Mouse (Mus musculus): ENCODE measurements around the gene Ccdc81.

- TF ChIP-seq CTCF (IDR thresholded peaks at IDR 0.05 in 2 of 3, conservative IDR thresholded peaks at IDR 0.05 in 1 of 3; ENCODE audit: control insufficient read depth in 1 of 3, insufficient read depth in 1 of 3, low read depth in 2 of 3, low read length in 3 of 3, poor library complexity in 1 of 3, severe bottlenecking in 1 of 3) (no peak), CHD2 (IDR thresholded peaks at IDR 0.05; ENCODE audit: low read length) (no peak), POLR2A (IDR thresholded peaks at IDR 0.05; ENCODE audit: control insufficient read depth in 1 of 2, insufficient read depth in 1 of 2, low read depth in 1 of 2, low read length in 2 of 2, poor library complexity in 1 of 2) (no peak), EP300 (IDR thresholded peaks at IDR 0.05; ENCODE audit: low read depth in 1 of 2, low read length in 2 of 2) (no peak), ZC3H11A (IDR thresholded peaks at IDR 0.05; ENCODE audit: low read depth, low read length) (no peak), GATA1 (IDR thresholded peaks at IDR 0.05; ENCODE audit: low read depth, low read length) (no peak), TCF12 (IDR thresholded peaks at IDR 0.05; ENCODE audit: low read depth, low read length) (no peak), CHD1 (IDR thresholded peaks at IDR 0.05; ENCODE audit: low read depth, low read length) (no peak), MYC (IDR thresholded peaks at IDR 0.05; ENCODE audit: low read depth, low read length) (no peak), MAX (IDR thresholded peaks at IDR 0.05; ENCODE audit: low read length) (no peak)
Observed at GRCm38 (mm10) chr7:89939497-89940353, 36.3 kb upstream of the Ccdc81 start.
